Mouse (Mus musculus) urinary bladder, postnatal 10 days (tissue): ENCODE data around the gene Setd1a.
"Not testable (repeated sequence)": the region's sequence is repeated elsewhere in the genome, so short reads cannot be mapped to it uniquely, and the experiment has no call there.

Experiments
- DNase-seq: peaks from one replicate; pipeline ENCODE4 v3.0.0; 2022; ENCODE audit warnings: low spot score

Setd1a gene

DNA sequence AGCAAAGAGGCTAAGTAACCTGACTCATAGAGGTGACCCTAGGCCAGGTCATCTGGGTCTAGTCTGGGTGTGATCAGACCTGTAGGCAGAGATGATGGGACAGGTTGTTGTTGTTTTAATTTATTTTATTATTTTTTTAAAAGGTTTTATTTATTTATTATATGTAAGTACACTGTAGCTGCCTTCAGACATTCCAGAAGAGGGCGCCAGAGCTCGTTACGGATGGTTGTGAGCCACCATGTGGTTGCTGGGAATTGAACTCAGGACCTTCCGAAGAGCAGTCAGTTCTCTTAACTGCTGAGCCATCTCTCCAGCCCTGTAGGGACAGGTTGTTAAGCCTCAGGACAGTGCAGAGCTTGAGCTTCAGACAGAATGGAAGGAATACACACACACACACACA, 61.4 kb downstream of the Setd1a start:
- not testable (repeated sequence) for DNase-seq

DNA sequence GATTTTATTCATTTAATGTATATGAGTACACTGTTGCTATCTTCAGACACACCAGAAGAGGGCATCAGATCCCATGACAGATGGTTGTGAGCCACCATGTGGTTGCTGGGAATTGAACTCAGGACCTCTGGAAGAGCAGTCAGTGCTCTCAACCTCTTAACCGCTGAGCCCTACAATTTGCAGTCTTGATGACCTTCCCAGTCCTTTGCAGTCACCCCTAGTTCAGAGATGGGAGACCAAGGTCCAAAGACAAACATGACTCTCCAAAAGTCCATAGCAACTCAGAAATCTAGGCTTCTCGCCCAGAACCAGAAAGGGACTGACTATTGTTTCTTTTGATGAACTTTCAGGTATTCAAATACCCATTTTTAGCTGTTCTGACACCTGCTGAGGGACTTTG, 63.6 kb downstream of the Setd1a start:
- DNase-seq, result not testable (repeated sequence)

GRCm38 (mm10) chr7:127840886-127841285, 64.4 kb downstream of the Setd1a start:
- DNase-seq, result no peak

GRCm38 (mm10) chr7:127841340-127842000, 65.0 kb downstream of the Setd1a start:
- DNase-seq, result peak; percentile 82

DNA sequence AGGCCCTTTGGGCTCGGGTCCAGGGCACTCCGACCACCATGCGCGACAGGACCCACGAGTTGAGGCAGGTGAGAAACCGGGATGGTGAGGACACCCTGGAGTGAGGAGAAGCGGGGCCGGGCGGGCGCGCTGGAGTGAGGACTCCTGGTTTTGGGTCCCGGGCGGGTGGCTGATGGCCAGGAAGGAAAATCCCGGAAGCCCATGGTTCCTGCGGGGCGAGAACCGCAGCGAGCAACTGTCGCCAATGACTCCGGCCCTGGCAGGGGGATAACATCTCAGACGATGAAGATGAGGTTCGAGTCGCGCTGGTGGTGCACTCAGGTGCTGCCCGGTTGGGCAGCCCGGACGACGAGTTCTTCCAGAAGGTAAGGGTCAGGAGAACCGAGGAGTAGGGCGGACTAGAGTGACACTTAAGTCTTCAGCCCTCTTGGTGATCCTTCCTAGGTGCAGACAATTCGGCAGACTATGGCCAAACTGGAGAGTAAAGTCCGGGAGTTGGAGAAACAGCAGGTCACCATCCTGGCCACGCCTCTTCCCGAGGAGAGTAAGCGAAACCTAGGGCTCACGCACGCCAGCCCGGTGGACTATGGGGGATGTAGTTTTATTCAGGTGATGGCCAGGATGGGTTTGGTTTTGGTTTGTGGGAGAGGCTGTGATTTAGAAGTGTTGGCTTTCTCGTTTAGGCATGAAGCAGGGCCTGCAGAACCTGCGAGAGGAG, 65.7 kb downstream of the Setd1a start:
- no peak for DNase-seq
